Mouse (Mus musculus) ES-Bruce4 (cell line): ENCODE measurements around the gene Reck. TPM values are rescaled to one million over a fixed set of nuclear protein-coding genes. Genes with fewer than 3 reads are reported as not detected.

Experiments
- H3K27ac ChIP-seq: 2 replicates; pipeline ENCODE4 v1.5.1; 2012; ENCODE audit warnings: low read length, inconsistent platforms; ENCODE audit not compliant: insufficient read depth
- H3K27me3 ChIP-seq: 2 replicates; pipeline ENCODE4 v1.6.1; 2012; ENCODE audit warnings: mild to moderate bottlenecking, low read length, inconsistent platforms; ENCODE audit not compliant: control insufficient read depth, poor library complexity, insufficient read depth, severe bottlenecking
- H3K36me3 ChIP-seq: 2 replicates; pipeline ENCODE4 v1.6.1; 2012; ENCODE audit warnings: inconsistent platforms, mild to moderate bottlenecking, low read length, moderate library complexity; ENCODE audit not compliant: control insufficient read depth, poor library complexity, insufficient read depth, severe bottlenecking
- H3K4me1 ChIP-seq: one replicate; pipeline ENCODE4 v1.8.1; 2011; ENCODE audit warnings: low read length; ENCODE audit not compliant: control insufficient read depth, insufficient read depth
- H3K4me3 ChIP-seq: 2 replicates; pipeline ENCODE4 v1.5.1; 2011; ENCODE audit warnings: low read depth, mild to moderate bottlenecking, low read length
- H3K9ac ChIP-seq: 2 replicates; pipeline ENCODE4 v1.6.1; 2012; ENCODE audit warnings: low read depth, mild to moderate bottlenecking, inconsistent platforms; ENCODE audit not compliant: poor library complexity, severe bottlenecking
- H3K9me3 ChIP-seq: replicated peaks from 2 replicates; pipeline ENCODE4 v1.6.1; 2012; ENCODE audit warnings: mild to moderate bottlenecking, low read length, inconsistent platforms; ENCODE audit not compliant: control insufficient read depth, poor library complexity, insufficient read depth, severe bottlenecking
- CTCF ChIP-seq: IDR thresholded peaks from one replicate; pipeline ENCODE4 v1.8.1; 2011; ENCODE audit warnings: low read depth, low read length
- EP300 ChIP-seq: IDR thresholded peaks from 2 replicates; pipeline ENCODE4 v1.6.1; 2011; ENCODE audit warnings: low read depth, low read length; ENCODE audit not compliant: insufficient read depth
- POLR2A ChIP-seq: IDR thresholded peaks from one replicate; pipeline ENCODE4 v1.8.1; 2011; ENCODE audit warnings: low read length; ENCODE audit not compliant: insufficient read depth
- polyA plus RNA-seq: library from polyadenylated mRNA; stranded (reverse); fragments of >200 nt; gene quantifications from 2 replicates; pipeline ENCODE4 v1.2.4, GENCODE M21; 2011; ENCODE audit warnings: low read depth; ENCODE audit not compliant: missing spikeins, insufficient read depth, insufficient read length

Reck gene
- polyA plus RNA-seq, 1 experiment = 6.3 TPM

DNA sequence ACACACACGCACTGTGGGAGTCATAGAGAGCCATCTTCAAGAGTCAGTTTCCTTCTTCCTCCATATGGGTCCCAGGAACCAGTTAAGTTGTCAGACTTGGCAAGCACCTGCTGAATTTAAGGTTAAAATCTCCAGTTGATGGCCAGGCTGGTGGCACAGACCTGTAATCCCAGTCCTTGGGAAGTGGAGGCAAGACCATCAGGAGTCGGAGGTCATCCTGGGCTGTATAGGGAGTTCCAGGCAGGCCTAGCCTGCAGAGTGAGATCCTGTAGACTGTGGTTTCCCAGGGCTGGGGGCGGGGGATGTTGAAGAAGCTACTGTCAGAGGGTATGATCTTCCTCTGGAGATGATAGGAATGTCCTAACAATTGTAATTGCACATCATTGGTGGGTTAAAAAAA, 113.6 kb downstream of the Reck start:
- no peaks in the 10 kb centered on the region for H3K27me3 ChIP-seq
- no peaks in the 10 kb centered on the region for H3K36me3 ChIP-seq
- no peak overlapping the region for H3K9ac ChIP-seq
- no peaks in the 10 kb centered on the region for H3K9me3 ChIP-seq
- H3K4me1 ChIP-seq = no peaks in the 10 kb centered on the region
- TF ChIP-seq CTCF (no peak), POLR2A (no peak), EP300 (no peak)
- no peak overlapping the region for H3K4me3 ChIP-seq
- H3K27ac ChIP-seq = no peak overlapping the region

DNA sequence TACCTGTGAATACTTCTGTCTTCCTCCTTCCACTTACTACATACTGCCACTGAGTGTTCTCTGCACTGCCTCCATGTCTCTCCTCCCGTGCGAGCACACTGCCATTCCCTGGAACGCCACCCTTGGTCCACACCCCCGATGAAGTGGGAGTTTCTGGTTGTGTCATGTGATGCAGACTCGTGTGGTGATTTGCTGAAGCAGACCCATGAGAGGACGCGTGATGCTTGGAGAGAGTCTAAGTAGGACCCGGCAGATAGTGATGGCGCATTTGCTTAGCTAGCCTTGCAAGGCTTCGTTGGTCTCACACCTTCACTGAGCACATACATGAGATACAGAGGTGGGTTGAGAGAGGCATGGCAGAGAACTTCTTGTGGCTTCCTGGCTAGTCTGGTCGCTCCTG, 117.7 kb downstream of the Reck start:
- H3K9ac ChIP-seq = no peak overlapping the region
- no peaks in the 10 kb centered on the region for H3K27me3 ChIP-seq
- H3K9me3 ChIP-seq = no peaks in the 10 kb centered on the region
- no peak overlapping the region for H3K27ac ChIP-seq
- H3K4me1 ChIP-seq = no peaks in the 10 kb centered on the region
- TF ChIP-seq CTCF = no peak
- TF ChIP-seq POLR2A = peak; percentile 69
- H3K4me3 ChIP-seq = peak overlapping the region; percentile 83
- H3K36me3 ChIP-seq = no peaks in the 10 kb centered on the region

DNA sequence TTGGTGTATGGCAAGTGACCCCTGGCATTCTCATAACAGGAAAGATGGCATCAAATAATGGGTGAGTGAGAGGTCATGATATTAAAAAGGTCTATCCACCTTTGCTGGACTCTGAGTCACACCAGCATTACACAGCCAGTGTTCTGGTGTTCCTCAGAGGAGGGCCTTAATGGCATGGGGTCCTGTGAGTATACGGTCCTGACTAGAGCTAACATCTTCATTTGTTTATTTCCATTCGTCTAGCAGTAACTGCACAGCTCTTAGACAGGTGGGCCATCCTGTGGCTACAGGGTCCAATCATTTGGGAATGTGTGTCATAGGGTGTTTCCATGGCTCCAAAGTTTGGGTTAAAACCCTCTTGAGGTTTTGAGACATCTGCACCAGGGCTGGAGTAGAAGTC, 119.0 kb downstream of the Reck start:
- Histone ChIP-seq H3K9me3 (no peaks in the 10 kb centered on the region), H3K9ac (no peak overlapping the region), H3K4me1 (no peaks in the 10 kb centered on the region), H3K36me3 (no peaks in the 10 kb centered on the region), H3K4me3 (no peak overlapping the region), H3K27ac (no peak overlapping the region), H3K27me3 (no peaks in the 10 kb centered on the region)
- TF ChIP-seq POLR2A (no peak), CTCF (no peak), EP300 (no peak)

Other genes starting within 250 kb of the Reck start
- gene Npr2, start 243.6 kb upstream of the Reck start, polyA plus RNA-seq = 3.1 and 5.1 TPM in 2 replicates
- 0.50 and 0.97 TPM in 2 replicates for gene Spag8, start 221.9 kb upstream of the Reck start, polyA plus RNA-seq
- 30.1 and 33.4 TPM in 2 replicates for gene Hint2, start 219.1 kb upstream of the Reck start, polyA plus RNA-seq
- 4.5 and 5.0 TPM in 2 replicates for gene Tmem8b, start 206.6 kb upstream of the Reck start, polyA plus RNA-seq
- 0.19 and 0.55 TPM in 2 replicates for gene Fam221b, start 206.4 kb upstream of the Reck start, polyA plus RNA-seq
- gene Olfr70, start 174.7 kb upstream of the Reck start, polyA plus RNA-seq = not detected in 2 replicates
- gene Olfr71, start 165.3 kb upstream of the Reck start, polyA plus RNA-seq = not detected in 2 replicates
- gene Hrct1, start 148.3 kb upstream of the Reck start, polyA plus RNA-seq = not detected in 2 replicates
- 0.51 TPM in 1 of 2 replicates, not detected in the other for gene Spaar, start 145.5 kb upstream of the Reck start, polyA plus RNA-seq
- gene Olfr159, start 104.5 kb upstream of the Reck start, polyA plus RNA-seq = not detected in 2 replicates
- not detected in 2 replicates for gene Olfr156, start 51.6 kb upstream of the Reck start, polyA plus RNA-seq
- gene Olfr157, start 35.3 kb upstream of the Reck start, polyA plus RNA-seq = not detected in 2 replicates
- not detected in 2 replicates for gene Olfr155, start 24.0 kb upstream of the Reck start, polyA plus RNA-seq
- gene Glipr2, start 81.9 kb downstream of the Reck start, polyA plus RNA-seq = 155 and 156 TPM in 2 replicates
- not detected in 2 replicates for gene Ccin, start 108.0 kb downstream of the Reck start, polyA plus RNA-seq
- 265 and 277 TPM in 2 replicates for gene Clta, start 128.9 kb downstream of the Reck start, polyA plus RNA-seq
- 28.6 and 40.7 TPM in 2 replicates for gene Gne, start 208.6 kb downstream of the Reck start, polyA plus RNA-seq